Comparison of ENCODE assay signal across 21 mouse cellular contexts in the genomic region with DNA sequence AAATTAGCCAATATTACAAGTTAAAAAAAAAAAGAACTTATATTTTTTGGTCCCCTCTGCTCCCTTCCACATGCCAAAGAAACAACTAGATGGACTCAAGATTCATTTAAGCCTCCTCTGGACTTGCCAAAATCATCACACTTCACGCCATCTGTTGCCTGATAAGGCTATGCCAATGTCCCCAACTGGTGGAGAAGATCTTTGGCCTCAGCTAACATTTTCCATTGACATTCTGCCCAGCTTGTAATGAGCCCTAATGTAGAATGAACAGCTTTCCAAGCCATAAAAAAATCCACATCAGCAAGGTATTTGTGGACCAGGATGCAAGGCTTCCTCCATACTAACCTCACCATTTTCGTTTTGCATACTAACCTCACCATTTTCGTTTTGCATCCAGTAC.
DNase-seq lines count a peak whose midpoint lies in the region; ATAC-seq lines count a peak whose summit lies in the region.
"Had no signal": no experiment of that assay in that cellular context is flagged by ENCODE, and none has a peak within 500 bp of the region (broad histone marks: within the 10 kb centered on the region; RNA-seq: fewer than 3 reads in every experiment).

No protein-coding gene starts in this region.

- no peaks in the 10 kb centered on the region for H3K36me3 ChIP-seq in forebrain, embryonic 11.5 days (ENCODE audit: control insufficient read depth, insufficient read depth, low read length)
- H3K36me3 ChIP-seq: embryonic facial prominence, embryonic 15.5 days; hindbrain, embryonic 15.5 days; midbrain, embryonic 12.5 days had no signal

- DNase-seq in left cerebral cortex, postnatal 4 days = peak; percentile 65
- no peak for DNase-seq in left cerebral cortex, postnatal 14 days (ENCODE audit: low spot score in 2 of 2)
- peak; percentile 89 to 92 for DNase-seq in cerebellum, postnatal 10 days
- peak; percentile 57 to 67 for DNase-seq in heart, postnatal 36 days
- DNase-seq in forebrain, embryonic 11.5 days (ENCODE audit: low spot score) = no peak
- no peak for DNase-seq in kidney, postnatal 36 days
- DNase-seq in right cerebral cortex, postnatal 4 days = no peak
- DNase-seq: B cell, adult 2 months; gastrocnemius, adult 2 months; kidney, adult 18-20 months; kidney, postnatal 14 days; right cerebral cortex, adult 18-20 months; spleen, adult 18-20 months; thymus, postnatal 25 days had no signal

- peak; percentile 86 for ATAC-seq in cerebellum, adult (ENCODE audit: insufficient number of reproducible peaks, low FRiP score, low TSS enrichment)
- ATAC-seq in forebrain, embryonic 11.5 days (replicated peaks; ENCODE audit: low FRiP score) = no peak
- ATAC-seq: forebrain, embryonic 14.5 days had no signal

- H3K4me3 ChIP-seq in forebrain, embryonic 11.5 days (ENCODE audit: low read depth, low read length) = no peak overlapping the region
- H3K4me3 ChIP-seq: embryonic facial prominence, embryonic 15.5 days; gastrocnemius, adult 2 months; hindbrain, embryonic 15.5 days; midbrain, embryonic 12.5 days had no signal

- no peak overlapping the region for H3K27ac ChIP-seq in forebrain, embryonic 11.5 days (ENCODE audit: low read depth, low read length)
- H3K27ac ChIP-seq: embryonic facial prominence, embryonic 15.5 days; gastrocnemius, adult 2 months; hindbrain, embryonic 15.5 days; macrophage; midbrain, embryonic 12.5 days had no signal

- no peak overlapping the region for H3K4me2 ChIP-seq in forebrain, embryonic 11.5 days (ENCODE audit: low read depth, low read length, severe bottlenecking)
- H3K4me2 ChIP-seq: embryonic facial prominence, embryonic 15.5 days; hindbrain, embryonic 15.5 days; liver, embryonic 11.5 days; midbrain, embryonic 12.5 days had no signal

- H3K9me3 ChIP-seq in forebrain, embryonic 11.5 days (ENCODE audit: control insufficient read depth, low read length) = no peaks in the 10 kb centered on the region
- H3K9me3 ChIP-seq: embryonic facial prominence, embryonic 15.5 days; hindbrain, embryonic 15.5 days; midbrain, embryonic 12.5 days had no signal

- no peak overlapping the region for H3K9ac ChIP-seq in forebrain, embryonic 11.5 days (ENCODE audit: low read length)
- H3K9ac ChIP-seq: embryonic facial prominence, embryonic 15.5 days; hindbrain, embryonic 15.5 days; midbrain, embryonic 12.5 days had no signal

- intact Hi-C loops in left cerebral cortex, postnatal 4 days (cut with DNase I) = no loop called here
- intact Hi-C loops in left cerebral cortex, postnatal 14 days (cut with DNase I) = no loop called here
- intact Hi-C loops in heart, postnatal 36 days (cut with DNase I) = no loop called here

- H3K4me1 ChIP-seq in forebrain, embryonic 11.5 days (replicated peaks; ENCODE audit: control insufficient read depth, insufficient read depth, low read length) = no peaks in the 10 kb centered on the region
- H3K4me1 ChIP-seq: embryonic facial prominence, embryonic 15.5 days; hindbrain, embryonic 15.5 days; midbrain, embryonic 12.5 days had no signal

- 75% methylated on average over 3 of the region's 3 CpGs for WGBS in forebrain, embryonic 11.5 days

- no peaks in the 10 kb centered on the region for H3K27me3 ChIP-seq in forebrain, embryonic 11.5 days (ENCODE audit: control insufficient read depth, insufficient read depth, low read length)
- H3K27me3 ChIP-seq: embryonic facial prominence, embryonic 15.5 days; hindbrain, embryonic 15.5 days; midbrain, embryonic 12.5 days had no signal

Comparison
In these comparisons a context has a peak if more than half of its experiments do, and no peak if none do; other contexts are left out.
1. DNase-seq: peak in left cerebral cortex, postnatal 4 days (single experiment), cerebellum, postnatal 10 days (2 of 2) and heart, postnatal 36 days (2 of 2); none in left cerebral cortex, postnatal 14 days (0 of 2), forebrain, embryonic 11.5 days (single experiment), kidney, postnatal 36 days (0 of 2) and right cerebral cortex, postnatal 4 days (single experiment).